ENCODE assay signal across 8 mouse cellular contexts in the genomic region with DNA sequence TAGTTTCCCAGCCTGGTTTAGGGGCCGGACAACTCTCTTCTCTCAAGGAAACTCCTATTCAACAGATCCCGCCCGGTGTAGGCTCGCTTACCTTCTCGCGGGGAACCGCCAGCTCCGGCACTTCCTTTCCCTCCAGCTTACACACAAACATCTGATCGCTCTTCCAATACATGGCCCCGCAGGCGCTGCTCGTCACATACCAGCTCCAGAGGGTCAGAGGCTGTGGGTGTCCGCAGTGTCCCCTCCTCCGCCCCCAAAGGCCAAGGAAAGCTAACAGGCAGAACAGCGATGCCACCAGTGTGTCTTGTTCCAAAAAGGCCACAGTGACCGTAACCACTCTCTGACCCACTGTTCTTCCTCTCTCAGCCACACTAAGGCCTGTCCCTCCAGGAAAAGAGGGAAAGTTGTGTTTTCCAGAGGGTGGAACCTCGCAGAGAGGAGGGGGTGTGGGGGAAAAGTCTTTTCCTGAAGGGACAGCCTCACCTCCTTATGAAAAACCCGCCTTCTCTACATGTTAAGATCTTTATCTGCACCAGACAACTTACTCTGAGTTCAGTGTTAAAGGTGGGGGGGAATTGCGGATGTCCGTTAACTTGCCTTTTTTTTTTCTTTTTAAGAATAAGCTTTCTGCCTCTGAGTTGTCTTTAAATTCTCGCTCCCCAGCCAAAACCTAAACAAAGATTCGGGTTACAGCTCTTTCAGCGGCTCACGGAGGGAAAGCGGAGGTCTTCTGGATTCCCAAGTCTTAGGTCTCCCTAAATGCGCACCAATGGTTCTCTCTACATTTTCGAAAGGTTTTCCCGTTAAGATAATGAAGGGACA. TPM values are rescaled to one million over a fixed set of nuclear protein-coding genes. Genes with fewer than 3 reads are reported as not detected.
DNase-seq lines count a peak whose midpoint lies in the region; ATAC-seq and TF ChIP-seq lines count a peak whose summit lies in the region.

A gene (minus strand): TSS at position 479 of the 822 bp plus-strand sequence.

- intact Hi-C loops in left cerebral cortex, postnatal 25 days (cut with DNase I): no loop called here

- no peak for TF ChIP-seq EP300 in heart, postnatal 0 days (IDR thresholded peaks at IDR 0.05; ENCODE audit: low read depth)
- TF ChIP-seq EP300 in stomach, postnatal 0 days (optimal IDR thresholded peaks at IDR 0.05): no peak

- no peaks in the 10 kb centered on the region for H3K36me3 ChIP-seq in liver, embryonic 13.5 days
- H3K36me3 ChIP-seq in heart, postnatal 0 days (replicated peaks; ENCODE audit: control insufficient read depth, insufficient read depth, low read length): no peaks in the 10 kb centered on the region
- H3K36me3 ChIP-seq in limb, embryonic 12.5 days: no peaks in the 10 kb centered on the region
- H3K36me3 ChIP-seq in stomach, postnatal 0 days (ENCODE audit: control insufficient read depth, insufficient read depth, low read length): no peaks in the 10 kb centered on the region

- WGBS in liver, embryonic 13.5 days (ENCODE audit: insufficient replicate concordance): 1% methylated on average over 28 of the region's 28 CpGs
- WGBS in heart, postnatal 0 days: 2% methylated on average over 28 of the region's 28 CpGs
- 1% methylated on average over 28 of the region's 28 CpGs for WGBS in limb, embryonic 12.5 days
- 2% methylated on average over 28 of the region's 28 CpGs for WGBS in stomach, postnatal 0 days

- H3K4me3 ChIP-seq in liver, embryonic 13.5 days (replicated peaks): peak within 1 kb of the TSS; percentile 23
- peak within 1 kb of the TSS; percentile 40 for H3K4me3 ChIP-seq in heart, postnatal 0 days (ENCODE audit: low read depth, low read length)
- H3K4me3 ChIP-seq in limb, embryonic 12.5 days (replicated peaks): peak within 1 kb of the TSS; percentile 24
- H3K4me3 ChIP-seq in stomach, postnatal 0 days (ENCODE audit: low read depth, low read length): peak within 1 kb of the TSS; percentile 20

- TF ChIP-seq CTCF in heart, postnatal 0 days (IDR thresholded peaks at IDR 0.05; ENCODE audit: low read depth): no peak
- TF ChIP-seq CTCF in stomach, postnatal 0 days (IDR thresholded peaks at IDR 0.05; ENCODE audit: low read depth): no peak

- 0 out of 2 replicates have a peak within 1 kb of the TSS, but pooled peaks have one; percentile 12 for H3K4me2 ChIP-seq in liver, embryonic 13.5 days
- peak within 1 kb of the TSS; percentile 56 for H3K4me2 ChIP-seq in heart, postnatal 0 days (ENCODE audit: low read depth, low read length)
- peak within 1 kb of the TSS; percentile 78 for H3K4me2 ChIP-seq in limb, embryonic 12.5 days
- no peak within 1 kb of the TSS; the same call in 1 of the 2 replicates for H3K4me2 ChIP-seq in stomach, postnatal 0 days (replicated peaks; ENCODE audit: low read depth)

- DNase-seq in liver, embryonic 13.5 days: no peak
- no peak for DNase-seq in liver
- peak; percentile 57 for DNase-seq in embryo, embryonic 9.5 days (ENCODE audit: extremely low spot score)
- peak; percentile 16 for DNase-seq in heart, postnatal 0 days (ENCODE audit: low spot score)
- peak; percentile 37 for DNase-seq in stomach, postnatal 0 days (ENCODE audit: low spot score)
- no peak for DNase-seq in c-Kit-positive CD71-positive TER-119-positive erythroid progenitor cells, embryonic 14.5 days (ENCODE audit: low spot score)
- no peak for DNase-seq in left cerebral cortex, postnatal 25 days (ENCODE audit: low spot score in 2 of 2)

- no peak within 1 kb of the TSS for H3K27ac ChIP-seq in liver, embryonic 13.5 days
- no peak within 1 kb of the TSS for H3K27ac ChIP-seq in heart, postnatal 0 days (ENCODE audit: low read depth)
- H3K27ac ChIP-seq in limb, embryonic 12.5 days: no peak within 1 kb of the TSS
- no peak within 1 kb of the TSS for H3K27ac ChIP-seq in stomach, postnatal 0 days (replicated peaks)

- H3K27me3 ChIP-seq in liver, embryonic 13.5 days: peaks cover 99% of the 10 kb centered on the region
- peaks cover 96% of the 10 kb centered on the region for H3K27me3 ChIP-seq in heart, postnatal 0 days (ENCODE audit: control insufficient read depth, insufficient read depth, low read length)
- H3K27me3 ChIP-seq in limb, embryonic 12.5 days: peaks cover 89% of the 10 kb centered on the region
- H3K27me3 ChIP-seq in stomach, postnatal 0 days (ENCODE audit: control insufficient read depth, insufficient read depth, low read length): peaks cover 33% of the 10 kb centered on the region

- no peaks in the 10 kb centered on the region for H3K9me3 ChIP-seq in liver, embryonic 13.5 days (replicated peaks)
- no peaks in the 10 kb centered on the region for H3K9me3 ChIP-seq in heart, postnatal 0 days (replicated peaks; ENCODE audit: control insufficient read depth, low read length)
- H3K9me3 ChIP-seq in limb, embryonic 12.5 days: no peaks in the 10 kb centered on the region
- H3K9me3 ChIP-seq in stomach, postnatal 0 days (ENCODE audit: control insufficient read depth, low read length): no peaks in the 10 kb centered on the region

- no peak within 1 kb of the TSS for H3K9ac ChIP-seq in liver, embryonic 13.5 days
- H3K9ac ChIP-seq in heart, postnatal 0 days (replicated peaks; ENCODE audit: low read depth, low read length): no peak within 1 kb of the TSS
- no peak within 1 kb of the TSS for H3K9ac ChIP-seq in limb, embryonic 12.5 days (replicated peaks)
- H3K9ac ChIP-seq in stomach, postnatal 0 days (ENCODE audit: low read length): no peak within 1 kb of the TSS

- H3K4me1 ChIP-seq in liver, embryonic 13.5 days (replicated peaks): peaks cover 13% of the 10 kb centered on the region
- H3K4me1 ChIP-seq in heart, postnatal 0 days (ENCODE audit: control insufficient read depth, insufficient read depth): peaks cover 18% of the 10 kb centered on the region; the same call in 1 of the 2 replicates
- peaks cover 36% of the 10 kb centered on the region for H3K4me1 ChIP-seq in limb, embryonic 12.5 days (replicated peaks)
- no peaks in the 10 kb centered on the region; the same call in 1 of the 2 replicates for H3K4me1 ChIP-seq in stomach, postnatal 0 days (replicated peaks; ENCODE audit: control insufficient read depth, insufficient read depth)

- no peak for ATAC-seq in liver, embryonic 13.5 days (ENCODE audit: low read depth)
- ATAC-seq in heart, postnatal 0 days (ENCODE audit: insufficient read depth, low read depth): no peak
- ATAC-seq in limb, embryonic 12.5 days (ENCODE audit: insufficient number of reproducible peaks, insufficient read depth, low FRiP score, low TSS enrichment, low read depth): peak; percentile 33; the same call in 1 of the 2 replicates
- no peak for ATAC-seq in stomach, postnatal 0 days (ENCODE audit: low FRiP score, low TSS enrichment)

RNA-seq across cellular contexts. Expression of the gene that starts here (rescaled TPM):
- polyA plus RNA-seq in liver, embryonic 13.5 days (2015; fragmentation: Nextera tagmentation; extraction: Ambion mirVana): not detected in 2 replicates
- not detected in 2 replicates for total RNA-seq in heart, postnatal 0 days (2014; rRNA removed; ENCODE audit: low replicate concordance)
- 0.15 TPM in 1 of 2 replicates, not detected in the other for polyA plus RNA-seq in heart, postnatal 0 days (2015; fragmentation: Nextera tagmentation; extraction: Ambion mirVana)
- polyA plus RNA-seq in limb, embryonic 12.5 days (2016; fragmentation: Nextera tagmentation; extraction: Ambion mirVana): 0.36 and 0.79 TPM in 2 replicates
- not detected in 2 replicates for polyA plus RNA-seq in stomach, postnatal 0 days (2015; fragmentation: Nextera tagmentation; extraction: Ambion mirVana)
- total RNA-seq in left cerebral cortex, postnatal 25 days (2021): 1 to 10 TPM; 1.2 to 3.9 TPM

Comparison
In these comparisons a context has a peak if more than half of its experiments do, and no peak if none do; other contexts are left out.
1. Peak in DNase-seq, H3K4me3 ChIP-seq and H3K4me2 ChIP-seq in heart, postnatal 0 days; RNA of the gene not detected or under 1 TPM.
2. Peak in ATAC-seq, H3K4me3 ChIP-seq and H3K4me2 ChIP-seq in limb, embryonic 12.5 days; RNA of the gene not detected or under 1 TPM.
3. Peak in DNase-seq and H3K4me3 ChIP-seq in stomach, postnatal 0 days; RNA of the gene not detected or under 1 TPM.